Mouse (Mus musculus) embryonic stem cell, embryonic (primary cell): ENCODE data around the gene Shank2.

ENCODE experiments used
- CTCF ChIA-PET, 4 experiments: fragments of 300-600 bp in 2 of 4; fragments of 350-600 bp in 2 of 4; sonication (Branson Sonifier 250); formaldehyde crosslinking; loops; one replicate each; lab custom pipeline; 2022; ENCODE audit warnings: inconsistent platforms in 2 of 4; lab: Charles Lee
- POLR2A ChIA-PET, 4 experiments: fragments of 300-600 bp in 2 of 4; fragments of 350-600 bp in 2 of 4; sonication (Branson Sonifier 250); formaldehyde crosslinking; loops; one replicate each; lab custom pipeline; 2022; ENCODE audit warnings: antibody characterized with exemption in 4 of 4, inconsistent platforms in 1 of 4; lab: Charles Lee

Gene Shank2

GRCm38 (mm10) chr7:144340376-144340775, 338.6 kb downstream of the Shank2 start:
- CTCF ChIA-PET: no interaction called here
- POLR2A ChIA-PET: interaction anchor here in 1 of 4 experiments (0.7 kb wide), 1 partner anchor 361 kb away, joined by 3 read pairs; no protein-coding TSS in a partner anchor

- ChIA-PET POLR2A (interaction anchor here in 1 of 4 experiments (0.8 kb wide), 1 partner anchor 25 kb away, joined by 3 read pairs; no protein-coding TSS in a partner anchor), CTCF (interaction anchor here (0.6 to 1.7 kb wide), 11 partner anchors 8 to 382 kb away, joined by 3 to 4 read pairs (median 3); no protein-coding TSS in a partner anchor)
Measured at GRCm38 (mm10) chr7:144366133-144366532, 364.4 kb downstream of the Shank2 start.

GRCm38 (mm10) chr7:144373059-144373458, 371.3 kb downstream of the Shank2 start:
- ChIA-PET POLR2A (no interaction called here), CTCF (no interaction called here)

- POLR2A ChIA-PET: interaction anchor here in 2 of 4 experiments (0.6 to 1.0 kb wide), 3 partner anchors 81 to 218 kb away, joined by 3 to 4 read pairs (median 3); no protein-coding TSS in a partner anchor
- CTCF ChIA-PET: no interaction called here
Measured at GRCm38 (mm10) chr7:144375483-144375882, 373.8 kb downstream of the Shank2 start.

GRCm38 (mm10) chr7:144378254-144378653, 376.5 kb downstream of the Shank2 start:
- ChIA-PET CTCF (interaction anchor here (0.6 to 1.5 kb wide), 5 partner anchors 9 to 652 kb away, joined by 3 to 6 read pairs (median 3); no protein-coding TSS in a partner anchor), POLR2A (interaction anchor here in 1 of 4 experiments (0.6 kb wide), 1 partner anchor 16 kb away, joined by 3 read pairs; no protein-coding TSS in a partner anchor)

GRCm38 (mm10) chr7:144379243-144379884, 377.6 kb downstream of the Shank2 start:
- ChIA-PET POLR2A (interaction anchor here in 1 of 4 experiments (0.6 kb wide), 1 partner anchor 437 kb away, joined by 4 read pairs; no protein-coding TSS in a partner anchor), CTCF (interaction anchor here in 2 of 4 experiments (1.0 to 1.5 kb wide), 3 partner anchors 8 to 171 kb away, joined by 4 to 6 read pairs (median 5); no protein-coding TSS in a partner anchor)

GRCm38 (mm10) chr7:144381588-144381987, 379.9 kb downstream of the Shank2 start:
- POLR2A ChIA-PET: no interaction called here

GRCm38 (mm10) chr7:144387537-144387936, 385.8 kb downstream of the Shank2 start:
- POLR2A ChIA-PET: no interaction called here
- CTCF ChIA-PET: interaction anchor here (0.6 to 1.5 kb wide), 16 partner anchors 9 to 436 kb away, joined by 3 to 15 read pairs (median 4); no protein-coding TSS in a partner anchor

More at GRCm38 (mm10) chr7:144381588-144381987, 379.9 kb downstream of the Shank2 start:
- CTCF ChIA-PET: no interaction called here

- POLR2A ChIA-PET: interaction anchor here in 2 of 4 experiments (0.5 to 0.6 kb wide), 2 partner anchors 354 to 417 kb away, joined by 3 read pairs; no protein-coding TSS in a partner anchor
- CTCF ChIA-PET: interaction anchor here in 3 of 4 experiments (0.6 to 2.1 kb wide), 4 partner anchors 101 to 334 kb away, joined by 4 to 7 read pairs (median 6); no protein-coding TSS in a partner anchor
Measured at GRCm38 (mm10) chr7:144389704-144390103, 388.0 kb downstream of the Shank2 start.

GRCm38 (mm10) chr7:144390676-144391075, 388.9 kb downstream of the Shank2 start:
- ChIA-PET POLR2A (interaction anchor here in 1 of 4 experiments (0.6 to 0.8 kb wide), 2 partner anchors 24 to 549 kb away, joined by 3 read pairs; partner anchors contain the start of gene Ccnd1), CTCF (interaction anchor here in 2 of 4 experiments (0.6 to 2.1 kb wide), 3 partner anchors 174 to 666 kb away, joined by 3 to 7 read pairs (median 4); no protein-coding TSS in a partner anchor)

- ChIA-PET POLR2A (no interaction called here), CTCF (interaction anchor here in 2 of 4 experiments (0.5 to 2.1 kb wide), 5 partner anchors 139 to 1854 kb away, joined by 4 to 7 read pairs (median 5); no protein-coding TSS in a partner anchor)
Measured at GRCm38 (mm10) chr7:144391727-144392126, 390.0 kb downstream of the Shank2 start.

GRCm38 (mm10) chr7:144402492-144402891, 400.8 kb downstream of the Shank2 start:
- ChIA-PET POLR2A (no interaction called here), CTCF (no interaction called here)

- ChIA-PET CTCF (interaction anchor here in 2 of 4 experiments (0.9 kb wide), 2 partner anchors 191 to 200 kb away, joined by 3 read pairs; no protein-coding TSS in a partner anchor), POLR2A (interaction anchor here in 1 of 4 experiments (0.5 kb wide), 1 partner anchor 174 kb away, joined by 3 read pairs; the partner anchor contains the start of gene Fadd)
Measured at GRCm38 (mm10) chr7:144407675-144408074, 405.9 kb downstream of the Shank2 start.

- POLR2A ChIA-PET: interaction anchor here in 1 of 4 experiments (0.5 kb wide), 1 partner anchor 174 kb away, joined by 3 read pairs; the partner anchor contains the start of gene Fadd
- CTCF ChIA-PET: no interaction called here
Measured at GRCm38 (mm10) chr7:144408464-144409000, 406.8 kb downstream of the Shank2 start.

- CTCF ChIA-PET: no interaction called here
- POLR2A ChIA-PET: no interaction called here
Measured at GRCm38 (mm10) chr7:144409682-144410081, 408.0 kb downstream of the Shank2 start.

- ChIA-PET POLR2A (interaction anchor here (0.5 to 1.3 kb wide), 6 partner anchors 13 to 1355 kb away, joined by 3 to 4 read pairs (median 3); no protein-coding TSS in a partner anchor), CTCF (interaction anchor here in 3 of 4 experiments (0.6 to 1.4 kb wide), 7 partner anchors 15 to 627 kb away, joined by 3 to 6 read pairs (median 3); no protein-coding TSS in a partner anchor)
Measured at GRCm38 (mm10) chr7:144411967-144412906, 410.5 kb downstream of the Shank2 start.

GRCm38 (mm10) chr7:144414632-144415031, 412.9 kb downstream of the Shank2 start:
- CTCF ChIA-PET: interaction anchor here in 2 of 4 experiments (1.0 to 1.3 kb wide), 4 partner anchors 13 to 340 kb away, joined by 3 to 5 read pairs (median 4); no protein-coding TSS in a partner anchor
- POLR2A ChIA-PET: no interaction called here
